Mouse (Mus musculus): ENCODE data around the gene Lamc3. TPM values are rescaled to one million over a fixed set of nuclear protein-coding genes. Genes with fewer than 3 reads are reported as not detected.
A peak's percentile ranks its signal among the peaks of the same experiment; 100 is the strongest.

The Lamc3 gene
- polyA plus RNA-seq, 1 experiment from 2014 or later: 0.34 TPM

DNA sequence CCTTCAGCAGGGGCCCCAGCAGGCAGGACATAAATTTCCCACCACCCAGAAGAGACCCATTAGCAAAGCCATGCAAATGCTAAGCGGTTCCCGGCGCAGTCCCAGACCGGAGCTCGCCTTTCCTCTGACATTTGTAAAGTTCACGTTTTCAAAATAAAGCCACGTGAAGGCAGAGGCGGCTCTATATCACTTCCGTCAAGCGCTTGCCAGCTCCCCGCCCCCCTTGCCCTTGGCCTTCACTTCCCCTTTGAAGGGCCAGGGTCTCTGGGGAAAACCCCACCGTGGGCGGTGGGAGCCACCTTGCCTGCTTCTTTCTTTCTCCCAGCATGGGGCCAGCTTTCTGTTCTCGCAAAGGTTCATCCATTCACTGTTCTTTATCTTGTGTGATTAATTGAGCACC, 6.2 kb upstream of the Lamc3 start:
- WGBS: 3% methylated on average over 14 of the region's 14 CpGs
- H3K27me3 ChIP-seq: peaks cover 95% of the 10 kb centered on the region
- no peaks in the 10 kb centered on the region for H3K36me3 ChIP-seq
- ATAC-seq (ENCODE audit: low FRiP score, low read depth): no peak
- no peaks in the 10 kb centered on the region for H3K9me3 ChIP-seq
- no peak overlapping the region for H3K4me2 ChIP-seq (replicated peaks)
- H3K4me1 ChIP-seq: peaks cover 6% of the 10 kb centered on the region; the same call in 1 of the 2 replicates
- H3K4me3 ChIP-seq: no peak overlapping the region
- no peak overlapping the region for H3K9ac ChIP-seq
- H3K27ac ChIP-seq: no peak overlapping the region

DNA sequence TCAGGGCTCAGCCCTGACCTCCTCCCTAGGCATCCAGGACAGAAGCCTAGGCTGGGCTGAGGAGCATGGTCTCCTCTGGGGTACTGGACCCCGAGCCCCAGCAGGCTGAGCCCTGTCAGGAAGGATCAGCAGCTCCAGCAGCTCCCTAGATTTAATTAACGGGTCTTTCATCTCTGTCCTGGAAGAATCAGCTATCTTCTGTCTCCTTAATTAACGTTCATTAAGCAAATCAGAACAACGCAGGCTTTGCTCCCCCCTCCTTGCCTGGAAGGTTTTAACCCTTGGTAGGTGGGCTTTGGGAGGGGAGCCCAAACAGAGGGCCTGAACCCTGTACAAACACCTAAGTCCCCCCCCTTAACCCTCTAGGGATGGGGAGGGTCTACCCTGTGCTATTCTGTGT, 4.0 kb upstream of the Lamc3 start:
- H3K9ac ChIP-seq: no peak overlapping the region
- H3K4me1 ChIP-seq: peaks cover 13% of the 10 kb centered on the region; the same call in 1 of the 2 replicates
- H3K4me3 ChIP-seq: no peak overlapping the region
- no peaks in the 10 kb centered on the region for H3K36me3 ChIP-seq
- ATAC-seq (ENCODE audit: low FRiP score, low read depth): no peak
- no peak overlapping the region for H3K27ac ChIP-seq
- no peaks in the 10 kb centered on the region for H3K9me3 ChIP-seq
- WGBS: 26% methylated on average over 4 of the region's 4 CpGs
- no peak overlapping the region for H3K4me2 ChIP-seq (replicated peaks)
- peaks cover 100% of the 10 kb centered on the region for H3K27me3 ChIP-seq

DNA sequence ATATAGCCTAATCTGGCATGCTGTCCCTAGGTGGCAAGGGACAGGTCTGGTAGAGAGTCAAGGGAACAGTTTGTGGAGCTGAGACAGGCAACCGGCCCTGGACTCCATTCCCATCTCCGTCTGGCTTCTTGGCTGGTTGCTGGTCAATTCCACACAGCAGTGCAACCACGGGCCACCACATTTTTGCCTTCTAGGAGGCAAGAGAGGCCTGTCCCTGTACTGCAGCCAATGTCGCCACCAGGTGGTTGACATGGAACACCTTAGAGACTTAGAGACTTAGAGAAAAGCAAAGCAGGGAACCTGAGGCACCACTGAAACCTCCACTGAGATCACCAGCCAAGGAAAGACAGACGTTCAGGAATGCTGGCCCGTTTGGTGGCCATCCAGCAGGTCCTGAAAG, 2.3 kb upstream of the Lamc3 start:
- 21% methylated on average over 6 of the region's 6 CpGs for WGBS
- no peaks in the 10 kb centered on the region for H3K36me3 ChIP-seq
- no peak overlapping the region for H3K4me2 ChIP-seq (replicated peaks)
- no peaks in the 10 kb centered on the region for H3K9me3 ChIP-seq
- H3K9ac ChIP-seq: no peak overlapping the region
- no peak overlapping the region for H3K4me3 ChIP-seq
- no peak overlapping the region for H3K27ac ChIP-seq
- ATAC-seq (ENCODE audit: low FRiP score, low read depth): no peak
- peaks cover 13% of the 10 kb centered on the region; the same call in 1 of the 2 replicates for H3K4me1 ChIP-seq
- peaks cover 100% of the 10 kb centered on the region for H3K27me3 ChIP-seq

DNA sequence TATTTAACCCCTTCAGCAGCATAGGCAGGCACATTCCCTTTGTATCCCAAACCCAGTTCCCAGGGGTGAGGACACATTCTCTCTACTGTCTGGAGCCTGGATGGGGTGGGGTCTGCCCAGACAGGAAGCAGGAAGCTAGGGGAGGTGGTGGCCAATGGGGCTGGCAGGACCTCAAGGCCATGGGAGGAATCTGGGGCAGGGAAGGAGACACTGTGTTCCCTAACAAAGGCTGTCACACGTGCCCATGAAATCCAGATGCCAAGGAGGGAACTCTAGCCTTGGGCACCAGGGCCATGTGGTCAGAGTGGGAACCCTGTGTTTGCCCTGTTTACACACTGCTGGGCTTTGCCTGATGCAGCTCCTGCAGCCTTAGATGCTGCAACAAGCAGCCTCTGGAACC, 1.8 kb downstream of the Lamc3 start:
- no peaks in the 10 kb centered on the region for H3K9me3 ChIP-seq
- peaks cover 64% of the 10 kb centered on the region for H3K27me3 ChIP-seq
- no peak overlapping the region for H3K9ac ChIP-seq
- 60% methylated on average over 1 of the region's 1 CpGs for WGBS
- H3K4me2 ChIP-seq (replicated peaks): no peak overlapping the region
- H3K4me1 ChIP-seq: peaks cover 25% of the 10 kb centered on the region
- ATAC-seq (ENCODE audit: low FRiP score, low read depth): no peak
- no peak overlapping the region for H3K4me3 ChIP-seq
- no peak overlapping the region for H3K27ac ChIP-seq
- H3K36me3 ChIP-seq: no peaks in the 10 kb centered on the region

DNA sequence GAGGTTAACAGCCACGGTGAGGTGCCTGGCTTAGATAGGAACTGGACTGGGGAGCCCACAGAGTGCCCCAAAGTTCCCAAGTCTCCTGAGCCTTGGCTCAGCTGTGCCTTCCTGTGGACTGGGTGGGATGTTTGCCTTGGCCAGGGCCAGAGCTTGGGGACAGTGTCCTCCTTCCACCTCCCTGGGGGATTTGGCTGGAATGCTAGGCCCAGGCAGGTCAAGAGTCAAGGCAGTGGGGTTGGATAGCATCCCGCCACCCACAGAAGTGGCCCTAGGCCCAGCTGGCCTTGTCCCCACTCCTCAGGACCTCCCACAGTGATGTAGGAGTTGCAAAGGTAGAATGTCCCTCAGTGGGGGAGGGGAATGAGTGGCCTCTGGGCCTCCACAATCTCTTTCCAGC, 4.1 kb downstream of the Lamc3 start:
- ATAC-seq (ENCODE audit: low FRiP score, low read depth): no peak
- WGBS: 87% methylated on average over 2 of the region's 2 CpGs
- Histone ChIP-seq H3K36me3 (no peaks in the 10 kb centered on the region), H3K27ac (no peak overlapping the region), H3K4me3 (no peak overlapping the region), H3K4me1 (peaks cover 39% of the 10 kb centered on the region), H3K4me2 (replicated peaks) (no peak overlapping the region), H3K9me3 (no peaks in the 10 kb centered on the region), H3K27me3 (peaks cover 40% of the 10 kb centered on the region), H3K9ac (no peak overlapping the region)

DNA sequence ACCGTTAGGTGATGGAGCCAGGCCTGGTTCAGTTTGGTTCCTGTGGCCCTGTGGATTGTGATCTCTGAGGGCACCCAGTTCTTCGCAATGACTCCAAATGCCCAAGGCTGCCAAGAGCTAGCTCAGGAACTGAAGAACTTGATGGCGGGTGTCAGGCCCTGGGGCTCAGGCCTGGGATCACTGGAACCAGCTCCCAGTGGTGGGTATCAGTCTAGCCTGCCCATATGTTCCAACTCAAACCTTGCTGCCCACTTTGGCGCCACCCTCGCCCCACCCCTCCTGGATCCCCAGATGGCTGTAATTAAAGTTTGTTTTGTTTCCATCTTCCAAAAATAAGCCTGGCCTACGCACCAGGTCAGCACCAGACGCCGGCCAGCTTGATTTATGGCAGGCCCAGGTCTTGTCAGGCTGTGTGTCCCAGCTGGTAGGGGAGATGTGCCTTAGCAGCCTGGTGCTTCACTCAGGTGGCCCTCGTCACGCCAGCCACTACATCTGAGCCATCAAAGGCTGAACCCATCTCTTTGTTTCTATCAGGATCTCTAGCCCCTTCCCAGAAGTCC, 6.1 kb downstream of the Lamc3 start:
- ATAC-seq (ENCODE audit: low FRiP score, low read depth): no peak
- Histone ChIP-seq H3K4me1 (peaks cover 32% of the 10 kb centered on the region), H3K4me2 (replicated peaks) (no peak overlapping the region), H3K9me3 (no peaks in the 10 kb centered on the region), H3K27me3 (peaks cover 20% of the 10 kb centered on the region), H3K27ac (peak overlapping the region; percentile 2; the same call in 1 of the 2 replicates), H3K9ac (no peak overlapping the region), H3K4me3 (no peak overlapping the region), H3K36me3 (no peaks in the 10 kb centered on the region)
- 40% methylated on average over 10 of the region's 10 CpGs for WGBS

DNA sequence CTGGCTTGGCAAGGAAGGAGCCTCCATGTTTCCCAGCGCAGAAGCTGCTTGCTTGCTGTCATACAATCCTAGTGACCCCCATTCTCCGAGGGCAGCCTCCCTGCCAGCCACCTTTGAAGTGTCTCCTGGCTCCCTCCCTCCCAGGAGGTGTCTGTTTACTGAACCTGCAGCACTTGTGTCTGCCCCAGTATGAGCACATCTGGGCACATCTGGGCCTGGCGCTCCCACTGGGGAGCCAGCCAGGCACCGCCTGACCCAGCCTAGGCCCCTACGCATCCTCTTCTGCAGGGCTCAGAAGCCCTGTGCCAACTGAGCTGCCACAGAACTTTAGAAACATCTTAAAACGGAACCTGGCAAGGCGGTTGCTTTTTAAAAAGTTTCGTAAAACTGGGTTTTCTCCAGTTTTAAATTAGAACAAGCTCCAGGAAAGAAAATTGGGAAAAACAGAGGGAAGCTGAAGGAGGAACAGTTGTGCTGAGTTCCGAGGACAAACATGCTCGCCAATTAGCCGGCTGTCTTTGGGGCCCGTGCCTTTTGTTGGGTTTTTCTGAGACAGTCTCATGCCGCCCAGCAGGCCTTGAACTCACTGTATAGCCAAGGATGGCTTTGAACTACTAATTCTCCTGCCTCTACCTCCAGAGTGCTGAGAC, 7.3 kb downstream of the Lamc3 start:
- Histone ChIP-seq H3K4me2 (replicated peaks) (no peak overlapping the region), H3K36me3 (no peaks in the 10 kb centered on the region), H3K4me3 (no peak overlapping the region), H3K9ac (peak overlapping the region; percentile 39; the same call in 1 of the 2 replicates), H3K4me1 (peaks cover 32% of the 10 kb centered on the region), H3K9me3 (no peaks in the 10 kb centered on the region), H3K27ac (0 out of 2 replicates have a peak overlapping the region, but pooled peaks have one; percentile 1), H3K27me3 (peaks cover 9% of the 10 kb centered on the region)
- no peak for ATAC-seq (ENCODE audit: low FRiP score, low read depth)
- WGBS: 43% methylated on average over 13 of the region's 13 CpGs

DNA sequence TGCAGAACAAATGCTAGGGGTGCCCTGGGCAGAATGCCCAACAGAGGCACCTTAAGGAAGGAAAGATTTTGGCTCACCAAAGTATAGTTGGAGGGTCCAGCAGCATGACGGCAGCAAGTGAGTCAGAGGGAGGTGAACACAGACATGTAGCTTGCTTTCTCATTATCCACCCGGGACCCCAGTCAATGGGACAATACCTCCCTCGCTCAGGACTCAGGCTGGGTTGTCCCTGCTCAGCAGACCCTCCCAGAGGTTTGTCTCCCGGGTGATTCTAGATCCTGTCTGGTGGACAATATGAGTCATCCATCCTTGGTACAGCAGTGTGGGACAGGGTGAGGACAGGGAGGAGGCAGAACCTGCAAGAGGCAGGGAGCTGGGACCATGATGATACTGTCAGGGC, 13.8 kb downstream of the Lamc3 start:
- H3K27ac ChIP-seq: no peak overlapping the region
- 80% methylated on average over 4 of the region's 4 CpGs for WGBS
- no peak overlapping the region; the same call in 1 of the 2 replicates for H3K9ac ChIP-seq
- H3K36me3 ChIP-seq: no peaks in the 10 kb centered on the region
- H3K4me3 ChIP-seq: no peak overlapping the region
- no peaks in the 10 kb centered on the region for H3K27me3 ChIP-seq
- no peak overlapping the region for H3K4me2 ChIP-seq (replicated peaks)
- H3K9me3 ChIP-seq: no peaks in the 10 kb centered on the region
- no peak for ATAC-seq (ENCODE audit: low FRiP score, low read depth)
- peaks cover 14% of the 10 kb centered on the region for H3K4me1 ChIP-seq

DNA sequence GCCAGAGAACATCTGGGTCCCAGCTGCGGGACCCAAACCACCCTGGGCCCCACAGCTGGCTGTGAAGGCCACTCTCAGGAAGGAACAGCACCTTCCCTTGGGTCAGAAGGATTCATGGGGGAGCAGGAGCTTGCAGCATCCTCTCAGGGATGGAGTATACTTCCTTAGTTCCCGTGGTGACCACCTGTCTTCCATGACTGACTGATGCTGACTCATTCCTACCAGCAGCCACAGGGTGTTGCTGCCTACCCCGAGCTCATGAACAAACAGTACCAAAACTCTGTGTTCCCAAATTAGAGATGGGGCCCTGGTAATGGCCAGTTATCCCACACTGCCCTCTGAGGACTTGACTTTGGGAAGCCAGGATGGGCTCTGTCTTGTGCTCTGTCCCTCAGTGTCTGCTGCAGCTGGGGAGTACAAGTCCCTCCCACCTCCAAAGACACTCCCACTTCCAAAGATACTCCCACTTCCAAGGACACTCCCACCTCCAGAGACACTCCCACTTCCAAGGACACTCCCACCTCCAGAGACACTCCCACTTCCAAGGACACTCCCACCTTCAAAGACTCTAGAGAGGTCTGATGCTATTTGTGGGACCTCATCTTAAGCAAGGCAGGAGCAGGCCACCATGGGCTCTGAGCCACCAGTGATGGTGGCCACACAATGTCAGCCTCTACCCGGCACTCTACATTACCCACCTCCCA, 14.7 kb downstream of the Lamc3 start:
- ATAC-seq (ENCODE audit: low FRiP score, low read depth): no peak
- Histone ChIP-seq H3K9me3 (no peaks in the 10 kb centered on the region), H3K4me2 (replicated peaks) (no peak overlapping the region), H3K36me3 (no peaks in the 10 kb centered on the region), H3K9ac (no peak overlapping the region), H3K4me1 (peaks cover 19% of the 10 kb centered on the region), H3K27ac (no peak overlapping the region), H3K27me3 (no peaks in the 10 kb centered on the region), H3K4me3 (no peak overlapping the region)
- WGBS: 48% methylated on average over 4 of the region's 4 CpGs

DNA sequence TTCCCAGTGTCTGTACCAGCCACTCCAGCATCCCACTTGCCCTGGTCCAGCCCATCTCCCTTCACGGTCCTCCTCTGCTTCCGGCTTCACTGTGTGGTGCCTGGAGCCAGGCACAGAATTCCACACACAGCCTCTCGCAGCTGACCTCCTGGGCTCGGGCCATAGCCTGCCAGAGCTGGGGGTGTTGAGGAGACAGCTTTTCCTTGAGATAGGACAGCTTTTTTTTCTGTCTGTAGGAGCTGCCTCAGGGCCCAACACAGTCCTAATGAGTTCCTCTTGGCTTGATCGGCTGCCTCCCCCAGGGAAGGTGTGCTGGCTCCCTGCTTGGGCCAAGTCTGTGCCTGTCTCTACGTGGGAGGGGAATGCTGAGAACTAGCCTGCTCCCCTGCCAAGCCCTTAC, 17.0 kb downstream of the Lamc3 start:
- Histone ChIP-seq H3K4me1 (peaks cover 19% of the 10 kb centered on the region), H3K36me3 (no peaks in the 10 kb centered on the region), H3K9me3 (no peaks in the 10 kb centered on the region), H3K9ac (peak overlapping the region; percentile 48; the same call in 1 of the 2 replicates), H3K4me2 (replicated peaks) (no peak overlapping the region), H3K27ac (no peak overlapping the region), H3K27me3 (no peaks in the 10 kb centered on the region), H3K4me3 (no peak overlapping the region)
- WGBS: 4% methylated on average over 6 of the region's 6 CpGs
- no peak for ATAC-seq (ENCODE audit: low FRiP score, low read depth)

DNA sequence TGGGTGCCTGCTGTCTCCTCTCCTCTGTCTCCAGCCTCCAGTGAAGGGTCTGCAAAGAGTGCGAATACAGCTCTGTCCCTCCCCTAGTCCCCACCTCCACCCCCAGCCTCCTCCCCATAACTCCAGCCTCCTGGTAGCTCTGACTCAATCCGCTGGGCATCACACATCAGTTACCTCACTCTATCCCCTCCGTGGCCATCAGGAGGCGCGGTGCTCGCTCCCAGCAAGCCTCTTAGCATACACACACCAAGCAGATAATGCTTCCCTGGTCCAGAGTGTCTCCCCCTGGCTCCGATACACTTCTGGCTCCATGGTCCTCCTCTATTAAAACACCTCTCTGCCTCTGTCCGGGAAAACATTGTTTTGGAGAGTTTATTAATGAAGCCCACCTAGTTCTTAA, 17.5 kb downstream of the Lamc3 start:
- Histone ChIP-seq H3K9me3 (no peaks in the 10 kb centered on the region), H3K27me3 (no peaks in the 10 kb centered on the region), H3K27ac (no peak overlapping the region), H3K4me2 (replicated peaks) (no peak overlapping the region), H3K36me3 (no peaks in the 10 kb centered on the region), H3K4me3 (no peak overlapping the region), H3K9ac (no peak overlapping the region), H3K4me1 (peaks cover 19% of the 10 kb centered on the region)
- WGBS: 10% methylated on average over 8 of the region's 8 CpGs
- no peak for ATAC-seq (ENCODE audit: low FRiP score, low read depth)

DNA sequence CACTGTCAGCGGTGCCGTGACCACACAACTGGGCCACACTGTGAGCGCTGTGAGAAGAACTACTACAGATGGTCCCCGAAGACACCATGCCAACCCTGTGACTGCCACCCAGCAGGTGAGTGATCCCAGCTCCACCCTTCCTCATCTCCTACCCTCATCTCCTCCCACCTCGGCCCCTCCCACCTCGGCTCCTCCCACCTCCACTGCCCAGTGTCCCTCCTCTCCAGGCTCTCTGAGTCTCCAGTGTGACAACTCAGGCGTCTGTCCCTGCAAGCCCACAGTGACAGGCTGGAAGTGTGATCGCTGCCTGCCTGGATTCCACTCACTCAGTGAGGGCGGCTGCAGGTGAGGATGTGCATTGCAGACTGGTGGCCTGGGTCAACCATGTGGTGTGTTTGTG, 18.6 kb downstream of the Lamc3 start:
- Histone ChIP-seq H3K36me3 (no peaks in the 10 kb centered on the region), H3K9ac (no peak overlapping the region), H3K4me2 (replicated peaks) (no peak overlapping the region), H3K9me3 (no peaks in the 10 kb centered on the region), H3K27me3 (no peaks in the 10 kb centered on the region), H3K4me1 (peaks cover 19% of the 10 kb centered on the region), H3K4me3 (no peak overlapping the region), H3K27ac (no peak overlapping the region)
- no peak for ATAC-seq (ENCODE audit: low FRiP score, low read depth)
- WGBS: 30% methylated on average over 9 of the region's 9 CpGs
